Mouse (Mus musculus) urinary bladder, adult 18-20 months (tissue): Measurements from ENCODE around the gene Gm13283.
"Not testable (repeated sequence)": the region's sequence is repeated elsewhere in the genome, so short reads cannot be mapped to it uniquely, and the experiment has no call there.

Experiments used
- DNase-seq, 2 experiments: peaks; one replicate each; pipeline ENCODE4 v3.0.0; 2022; ENCODE audit warnings: low spot score in 2 of 2, mixed read lengths in 2 of 2

Gene Gm13283

DNA sequence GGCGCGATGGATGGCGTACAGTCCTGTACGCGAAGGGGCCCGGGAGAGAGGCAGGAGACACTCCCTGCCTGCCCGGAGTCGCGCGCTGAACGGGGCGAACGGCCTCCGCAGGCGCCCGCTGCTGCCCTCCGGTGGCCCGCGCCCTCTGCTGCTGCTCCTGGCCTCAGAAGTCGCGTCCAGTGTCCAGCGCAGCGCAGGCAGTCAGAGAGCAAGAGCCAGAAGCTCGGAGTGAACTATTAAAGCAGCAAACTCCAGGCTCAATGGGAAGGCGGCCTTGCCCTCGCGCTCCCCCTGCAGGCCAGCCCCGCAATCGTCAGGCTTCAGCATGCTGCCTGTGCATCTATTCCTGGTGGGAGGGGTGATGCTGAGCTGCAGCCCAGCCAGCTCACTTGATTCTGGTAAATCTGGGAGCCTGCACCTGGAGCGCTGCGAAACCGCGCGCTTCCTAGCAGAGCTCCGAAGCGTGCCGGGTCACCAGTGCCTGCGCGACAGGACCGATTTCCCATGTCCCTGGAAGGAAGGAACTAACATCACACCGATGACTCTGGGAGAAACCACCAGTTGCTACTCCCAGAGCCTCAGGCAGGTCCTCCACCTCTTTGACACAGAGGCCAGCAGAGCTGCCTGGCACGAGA, 3.6 kb downstream of the Gm13283 start:
- peak in 1 of 2 experiments; percentile 52 for DNase-seq

- DNase-seq = not testable (repeated sequence)
These were observed 13.6 kb downstream of the Gm13283 start, which contains the start of gene Gm13290 for GRCm38 (mm10) chr4:88773534-88773933. Gene Gm13290, plus strand, starts transcription at chr4:88773834.

- DNase-seq = not testable (repeated sequence)
These were observed 16.7 kb downstream of the Gm13283 start, which contains the start of gene Gm13289 for GRCm38 (mm10) chr4:88776622-88777021. Gene Gm13289, plus strand, starts transcription at chr4:88776922.

- not testable (repeated sequence) for DNase-seq
These were observed 19.6 kb downstream of the Gm13283 start, which contains the start of gene Gm13272 for GRCm38 (mm10) chr4:88779550-88779949. Gene Gm13272, plus strand, starts transcription at chr4:88779850.

DNA sequence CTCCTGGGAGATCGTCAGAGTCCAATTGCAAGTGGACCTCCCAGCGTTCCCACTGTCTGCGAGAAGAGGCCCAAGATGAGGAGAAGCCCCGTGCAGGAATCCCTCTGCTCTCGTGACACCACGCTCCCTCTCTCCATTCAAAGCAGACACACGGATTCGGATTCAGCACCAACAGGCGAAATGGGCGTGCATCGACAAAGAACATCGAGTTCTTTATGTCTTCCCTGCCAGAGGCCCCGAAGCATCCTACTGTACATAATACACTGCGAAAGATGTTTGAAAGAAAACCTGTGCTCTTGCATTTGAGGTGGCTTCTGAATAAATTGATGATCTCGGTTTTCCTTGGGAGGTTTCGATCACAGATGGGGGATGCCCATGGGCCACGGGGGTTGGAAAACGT, 20.4 kb downstream of the Gm13283 start:
- DNase-seq = not testable (repeated sequence)

- DNase-seq = not testable (repeated sequence)
These were observed 21.9 kb downstream of the Gm13283 start, which contains the start of gene Ifnz for GRCm38 (mm10) chr4:88781831-88782230. Gene Ifnz, plus strand, starts transcription at chr4:88782131.

DNA sequence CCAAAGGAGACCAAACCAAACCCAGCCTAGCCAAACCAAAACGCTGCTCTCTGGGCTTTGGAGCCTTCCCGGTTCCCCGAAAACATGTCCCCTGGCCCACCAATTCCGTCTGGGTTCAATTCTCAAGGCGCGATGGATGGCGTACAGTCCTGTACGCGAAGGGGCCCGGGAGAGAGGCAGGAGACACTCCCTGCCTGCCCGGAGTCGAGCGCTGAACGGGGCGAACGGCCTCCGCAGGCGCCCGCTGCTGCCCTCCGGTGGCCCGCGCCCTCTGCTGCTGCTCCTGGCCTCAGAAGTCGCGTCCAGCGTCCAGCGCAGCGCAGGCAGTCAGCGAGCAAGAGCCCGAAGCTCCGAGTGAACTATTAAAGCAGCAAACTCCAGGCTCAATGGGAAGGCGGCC, 22.4 kb downstream of the Gm13283 start:
- not testable (repeated sequence) for DNase-seq

DNA sequence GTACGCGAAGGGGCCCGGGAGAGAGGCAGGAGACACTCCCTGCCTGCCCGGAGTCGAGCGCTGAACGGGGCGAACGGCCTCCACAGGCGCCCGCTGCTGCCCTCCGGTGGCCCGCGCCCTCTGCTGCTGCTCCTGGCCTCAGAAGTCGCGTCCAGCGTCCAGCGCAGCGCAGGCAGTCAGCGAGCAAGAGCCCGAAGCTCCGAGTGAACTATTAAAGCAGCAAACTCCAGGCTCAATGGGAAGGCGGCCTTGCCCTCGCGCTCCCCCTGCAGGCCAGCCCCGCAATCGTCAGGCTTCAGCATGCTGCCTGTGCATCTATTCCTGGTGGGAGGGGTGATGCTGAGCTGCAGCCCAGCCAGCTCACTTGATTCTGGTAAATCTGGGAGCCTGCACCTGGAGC, 25.5 kb downstream of the Gm13283 start, which contains the start of gene Gm13276:
Gene Gm13276, plus strand, starts transcription at position 301 of the 400 bp plus-strand sequence.
- DNase-seq = not testable (repeated sequence)

- DNase-seq = peak in 1 of 2 experiments; percentile 63
These were observed 28.5 kb downstream of the Gm13283 start, which contains the start of gene Gm13277 for GRCm38 (mm10) chr4:88788402-88788801. Gene Gm13277, plus strand, starts transcription at chr4:88788632.

GRCm38 (mm10) chr4:88791250-88791649, 31.3 kb downstream of the Gm13283 start, which contains the start of gene Gm13278:
Gene Gm13278, plus strand, starts transcription at chr4:88791550.
- not testable (repeated sequence) for DNase-seq

DNA sequence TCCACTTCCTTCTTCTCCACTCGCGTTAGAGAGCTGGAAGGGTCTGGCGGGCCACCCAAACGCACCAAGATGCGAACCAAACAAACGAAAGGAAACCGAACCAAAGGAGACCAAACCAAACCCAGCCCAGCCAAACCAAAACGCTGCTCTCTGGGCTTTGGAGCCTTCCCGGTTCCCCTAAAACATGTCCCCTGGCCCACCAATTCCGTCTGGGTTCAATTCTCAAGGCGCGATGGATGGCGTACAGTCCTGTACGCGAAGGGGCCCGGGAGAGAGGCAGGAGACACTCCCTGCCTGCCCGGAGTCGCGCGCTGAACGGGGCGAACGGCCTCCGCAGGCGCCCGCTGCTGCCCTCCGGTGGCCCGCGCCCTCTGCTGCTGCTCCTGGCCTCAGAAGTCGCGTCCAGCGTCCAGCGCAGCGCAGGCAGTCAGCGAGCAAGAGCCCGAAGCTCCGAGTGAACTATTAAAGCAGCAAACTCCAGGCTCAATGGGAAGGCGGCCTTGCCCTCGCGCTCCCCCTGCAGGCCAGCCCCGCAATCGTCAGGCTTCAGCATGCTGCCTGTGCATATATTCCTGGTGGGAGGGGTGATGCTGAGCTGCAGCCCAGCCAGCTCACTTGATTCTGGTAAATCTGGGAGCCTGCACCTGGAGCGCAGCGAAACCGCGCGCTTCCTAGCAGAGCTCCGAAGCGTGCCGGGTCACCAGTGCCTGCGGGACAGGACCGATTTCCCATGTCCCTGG, 34.2 kb downstream of the Gm13283 start, which contains the start of gene Gm13275:
Gene Gm13275, plus strand, starts transcription at position 552 of the 740 bp plus-strand sequence.
- DNase-seq = peak; percentile 75 to 100

DNA sequence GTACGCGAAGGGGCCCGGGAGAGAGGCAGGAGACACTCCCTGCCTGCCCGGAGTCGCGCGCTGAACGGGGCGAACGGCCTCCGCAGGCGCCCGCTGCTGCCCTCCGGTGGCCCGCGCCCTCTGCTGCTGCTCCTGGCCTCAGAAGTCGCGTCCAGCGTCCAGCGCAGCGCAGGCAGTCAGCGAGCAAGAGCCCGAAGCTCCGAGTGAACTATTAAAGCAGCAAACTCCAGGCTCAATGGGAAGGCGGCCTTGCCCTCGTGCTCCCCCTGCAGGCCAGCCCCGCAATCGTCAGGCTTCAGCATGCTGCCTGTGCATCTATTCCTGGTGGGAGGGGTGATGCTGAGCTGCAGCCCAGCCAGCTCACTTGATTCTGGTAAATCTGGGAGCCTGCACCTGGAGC, 37.2 kb downstream of the Gm13283 start, which contains the start of gene Gm13279:
Gene Gm13279, plus strand, starts transcription at position 301 of the 400 bp plus-strand sequence.
- not testable (repeated sequence) for DNase-seq

DNA sequence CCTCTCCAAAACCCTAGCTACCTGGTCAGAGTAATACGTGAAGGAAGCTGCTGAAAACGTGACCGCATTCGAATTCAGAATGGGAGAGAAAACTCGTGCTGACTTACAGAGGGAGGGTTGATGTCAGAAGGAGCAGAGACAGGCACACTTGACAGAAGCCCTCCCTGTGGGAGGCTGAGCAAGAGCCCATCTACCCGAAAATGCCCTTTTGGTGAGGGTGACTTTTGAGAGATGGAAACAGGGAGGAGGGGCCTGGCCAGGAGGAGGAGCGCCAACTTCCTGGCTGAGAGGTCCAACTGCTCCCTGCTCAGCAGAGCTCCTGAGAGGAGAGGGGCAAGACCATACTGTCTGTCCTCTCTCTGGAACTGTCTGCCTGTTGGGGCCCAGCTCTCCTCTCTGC, 39.4 kb downstream of the Gm13283 start, which contains the start of gene Gm13285:
Gene Gm13285, plus strand, starts transcription at position 301 of the 400 bp plus-strand sequence.
- not testable (repeated sequence) for DNase-seq

GRCm38 (mm10) chr4:88802954-88803353, 43.0 kb downstream of the Gm13283 start, which contains the start of gene Gm13287:
Gene Gm13287, plus strand, starts transcription at chr4:88803254.
- not testable (repeated sequence) for DNase-seq

DNA sequence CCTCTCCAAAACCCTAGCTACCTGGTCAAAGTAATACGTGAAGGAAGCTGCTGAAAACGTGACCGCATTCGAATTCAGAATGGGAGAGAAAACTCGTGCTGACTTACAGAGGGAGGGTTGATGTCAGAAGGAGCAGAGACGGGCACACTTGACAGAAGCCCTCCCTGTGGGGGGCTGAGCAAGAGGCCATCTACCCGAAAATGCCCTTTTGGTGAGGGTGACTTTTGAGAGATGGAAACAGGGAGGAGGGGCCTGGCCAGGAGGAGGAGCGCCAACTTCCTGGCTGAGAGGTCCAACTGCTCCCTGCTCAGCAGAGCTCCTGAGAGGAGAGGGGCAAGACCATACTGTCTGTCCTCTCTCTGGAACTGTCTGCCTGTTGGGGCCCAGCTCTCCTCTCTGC, 45.3 kb downstream of the Gm13283 start, which contains the start of gene Gm13288:
Gene Gm13288, plus strand, starts transcription at position 301 of the 400 bp plus-strand sequence.
- not testable (repeated sequence) for DNase-seq

GRCm38 (mm10) chr4:88805761-88806160, 45.8 kb downstream of the Gm13283 start:
- peak in 1 of 2 experiments; percentile 18 for DNase-seq
